Mouse (Mus musculus): ENCODE data around the gene Gng8.

DNA sequence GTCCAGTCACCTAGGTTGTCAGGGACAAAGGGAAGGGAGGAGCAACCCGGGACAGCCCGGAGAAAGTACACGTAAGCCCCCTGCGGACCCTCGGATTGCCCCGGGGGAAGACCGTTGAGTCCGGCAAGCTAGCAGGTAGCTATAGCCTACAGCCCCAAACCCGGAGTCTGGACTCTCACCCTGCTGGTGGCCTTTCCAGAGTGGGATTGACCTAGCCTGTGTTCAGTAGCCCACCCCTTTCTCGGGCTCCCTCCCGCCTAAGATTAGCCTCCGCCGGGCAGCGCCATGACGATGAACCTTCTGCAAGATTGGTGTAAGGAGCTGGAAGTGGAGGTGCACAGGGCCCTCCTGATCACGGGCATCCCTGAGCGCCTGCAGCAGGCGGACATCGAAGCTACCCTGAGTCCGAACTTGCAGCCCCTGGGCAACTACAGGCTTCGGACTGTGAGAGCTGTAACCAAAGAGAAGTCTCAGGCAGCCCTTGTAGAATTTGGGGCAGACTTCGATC, 53.3 kb downstream of the Gng8 start:
- TF ChIP-seq CTCF (IDR thresholded peaks at IDR 0.05; ENCODE audit: control insufficient read depth, insufficient read depth, low read length) (no peak), POLR2A (IDR thresholded peaks at IDR 0.05; ENCODE audit: borderline replicate concordance, control insufficient read depth, low read depth, low read length) (no peak)

All from bone marrow, adult 2 months (tissue).